Mouse (Mus musculus): ENCODE measurements around the gene Ces2f. TPM values are rescaled to one million over a fixed set of nuclear protein-coding genes. Genes with fewer than 3 reads are reported as not detected.

The Ces2f gene
- polyA plus RNA-seq, 1 experiment from 2014 or later = not detected

- H3K36me3 ChIP-seq = peaks cover 45% of the 10 kb centered on the region
- H3K27me3 ChIP-seq = no peaks in the 10 kb centered on the region
- DNase-seq = peak; percentile 1
- H3K27ac ChIP-seq = peak overlapping the region; percentile 88
- no peaks in the 10 kb centered on the region for H3K9me3 ChIP-seq (replicated peaks)
- 53% methylated on average over 4 of the region's 4 CpGs for WGBS (ENCODE audit: insufficient replicate concordance)
- no peak for ATAC-seq (ENCODE audit: low read depth)
- H3K9ac ChIP-seq = peak overlapping the region; percentile 77
- H3K4me2 ChIP-seq = peak overlapping the region; percentile 64
- H3K4me1 ChIP-seq (replicated peaks) = peaks cover 33% of the 10 kb centered on the region
- peak overlapping the region; percentile 61 for H3K4me3 ChIP-seq (replicated peaks)
Measured at GRCm38 (mm10) chr8:104963375-104963894, 16.3 kb downstream of the Ces2f start.

- ATAC-seq (ENCODE audit: low read depth) (no peak), DNase-seq (no peak)
- no peak overlapping the region for H3K4me2 ChIP-seq
- no peak overlapping the region for H3K27ac ChIP-seq
- no peaks in the 10 kb centered on the region for H3K36me3 ChIP-seq
- H3K4me3 ChIP-seq (replicated peaks) = no peak overlapping the region
- no peak overlapping the region for H3K9ac ChIP-seq
- no peaks in the 10 kb centered on the region for H3K9me3 ChIP-seq (replicated peaks)
- H3K4me1 ChIP-seq (replicated peaks) = no peaks in the 10 kb centered on the region
- WGBS (ENCODE audit: insufficient replicate concordance) = 71% methylated on average over 5 of the region's 5 CpGs
- H3K27me3 ChIP-seq = no peaks in the 10 kb centered on the region
Measured at GRCm38 (mm10) chr8:104984126-104984525, 37.0 kb downstream of the Ces2f start.

- no peak for ATAC-seq (ENCODE audit: low read depth)
- Histone ChIP-seq H3K36me3 (no peaks in the 10 kb centered on the region), H3K27me3 (no peaks in the 10 kb centered on the region), H3K4me3 (replicated peaks) (no peak overlapping the region), H3K4me2 (no peak overlapping the region), H3K9ac (no peak overlapping the region), H3K4me1 (replicated peaks) (no peaks in the 10 kb centered on the region), H3K9me3 (replicated peaks) (no peaks in the 10 kb centered on the region), H3K27ac (no peak overlapping the region)
- WGBS (ENCODE audit: insufficient replicate concordance) = 75% methylated on average over 2 of the region's 2 CpGs
- DNase-seq = no peak
Measured at GRCm38 (mm10) chr8:104984942-104985341, 37.8 kb downstream of the Ces2f start.

GRCm38 (mm10) chr8:104998191-104998590 lies 51.0 kb downstream of the Ces2f start:
- DNase-seq (no peak), ATAC-seq (ENCODE audit: low read depth) (no peak)
- Histone ChIP-seq H3K9me3 (replicated peaks) (no peaks in the 10 kb centered on the region), H3K4me3 (replicated peaks) (no peak overlapping the region), H3K9ac (no peak overlapping the region), H3K36me3 (no peaks in the 10 kb centered on the region), H3K4me1 (replicated peaks) (no peaks in the 10 kb centered on the region), H3K27me3 (no peaks in the 10 kb centered on the region), H3K4me2 (no peak overlapping the region), H3K27ac (no peak overlapping the region)
- WGBS (ENCODE audit: insufficient replicate concordance) = 56% methylated on average over 6 of the region's 6 CpGs

- no peak overlapping the region for H3K27ac ChIP-seq
- no peaks in the 10 kb centered on the region for H3K36me3 ChIP-seq
- H3K4me1 ChIP-seq (replicated peaks) = no peaks in the 10 kb centered on the region
- H3K9me3 ChIP-seq (replicated peaks) = no peaks in the 10 kb centered on the region
- ATAC-seq (ENCODE audit: low read depth) = no peak
- H3K4me2 ChIP-seq = no peak overlapping the region
- no peaks in the 10 kb centered on the region for H3K27me3 ChIP-seq
- 64% methylated on average over 6 of the region's 6 CpGs for WGBS (ENCODE audit: insufficient replicate concordance)
- no peak overlapping the region for H3K9ac ChIP-seq
- no peak overlapping the region for H3K4me3 ChIP-seq (replicated peaks)
- no peak for DNase-seq
Measured at GRCm38 (mm10) chr8:104999183-104999582, 52.0 kb downstream of the Ces2f start.

GRCm38 (mm10) chr8:105000586-105000985 lies 53.4 kb downstream of the Ces2f start, which contains the start of gene Ces2h:
TSS of gene Ces2h (plus strand) at chr8:105000853.
- no peak within 1 kb of the TSS for H3K27ac ChIP-seq
- ATAC-seq (ENCODE audit: low read depth) (no peak), DNase-seq (no peak)
- no peaks in the 10 kb centered on the region for H3K36me3 ChIP-seq
- no peaks in the 10 kb centered on the region for H3K9me3 ChIP-seq (replicated peaks)
- H3K4me2 ChIP-seq = no peak within 1 kb of the TSS
- 67% methylated on average over 7 of the region's 7 CpGs for WGBS (ENCODE audit: insufficient replicate concordance)
- no peaks in the 10 kb centered on the region for H3K27me3 ChIP-seq
- no peak within 1 kb of the TSS for H3K9ac ChIP-seq
- H3K4me3 ChIP-seq (replicated peaks) = no peak within 1 kb of the TSS
- no peaks in the 10 kb centered on the region for H3K4me1 ChIP-seq (replicated peaks)

Other genes with a start within 250 kb of the Ces2f start
- gene Ces2a, start 213.4 kb upstream of the Ces2f start, polyA plus RNA-seq (2015; fragmentation: Nextera tagmentation; extraction: Ambion mirVana) = 5.9 and 6.7 TPM in 2 replicates
- 0.06 and 0.16 TPM in 2 replicates for gene Ces2b, start 115.8 kb upstream of the Ces2f start, polyA plus RNA-seq (2015; fragmentation: Nextera tagmentation; extraction: Ambion mirVana)
- gene Ces2c, start 100.3 kb upstream of the Ces2f start, polyA plus RNA-seq (2015; fragmentation: Nextera tagmentation; extraction: Ambion mirVana) = not detected in 2 replicates
- gene Ces2e, start 21.1 kb upstream of the Ces2f start, polyA plus RNA-seq (2015; fragmentation: Nextera tagmentation; extraction: Ambion mirVana) = 0.64 and 0.73 TPM in 2 replicates
- gene Ces2g, start 14.4 kb downstream of the Ces2f start, polyA plus RNA-seq (2015; fragmentation: Nextera tagmentation; extraction: Ambion mirVana) = 10.2 and 11.7 TPM in 2 replicates
- gene Ces2h, start 53.5 kb downstream of the Ces2f start, polyA plus RNA-seq (2015; fragmentation: Nextera tagmentation; extraction: Ambion mirVana) = 0.05 TPM in 1 of 2 replicates, not detected in the other
- 0.09 and 0.24 TPM in 2 replicates for gene Ces3a, start 101.2 kb downstream of the Ces2f start, polyA plus RNA-seq (2015; fragmentation: Nextera tagmentation; extraction: Ambion mirVana)
- not detected in 2 replicates for gene Ces3b, start 136.4 kb downstream of the Ces2f start, polyA plus RNA-seq (2015; fragmentation: Nextera tagmentation; extraction: Ambion mirVana)
- gene Ces4a, start 184.4 kb downstream of the Ces2f start, polyA plus RNA-seq (2015; fragmentation: Nextera tagmentation; extraction: Ambion mirVana) = not detected in 2 replicates
- gene Cbfb, start 223.3 kb downstream of the Ces2f start, polyA plus RNA-seq (2015; fragmentation: Nextera tagmentation; extraction: Ambion mirVana) = 8.9 and 11.5 TPM in 2 replicates